Mouse (Mus musculus) layer of hippocampus, adult 11-12 months (tissue): ENCODE results near the gene A930004D18Rik.
"Not testable (repeated sequence)": the region's sequence is repeated elsewhere in the genome, so short reads cannot be mapped to it uniquely, and the experiment has no call there.

Source experiments
- DNase-seq: peaks from one replicate; pipeline ENCODE4 v3.0.0; 2022; ENCODE audit warnings: low spot score

A930004D18Rik gene

DNA sequence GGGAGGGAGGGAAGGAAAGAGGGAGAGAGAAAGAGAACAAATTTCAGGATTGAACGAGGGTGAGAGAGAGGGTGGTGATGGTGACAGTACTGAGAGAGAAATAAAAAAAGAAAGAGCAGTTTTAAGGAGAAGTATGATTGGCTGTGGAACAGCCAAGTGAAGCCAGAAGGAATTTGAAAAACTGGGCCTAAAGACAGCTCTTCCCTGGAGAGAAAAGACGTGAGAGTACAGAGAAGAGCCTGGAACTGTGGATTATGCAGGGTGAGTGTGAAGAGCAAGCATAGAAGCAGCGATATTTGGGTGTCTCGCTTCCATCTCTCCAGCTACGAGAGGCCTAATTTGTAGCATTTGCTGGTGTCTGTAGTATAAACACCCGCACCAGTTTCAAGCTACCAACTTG lies 26.3 kb downstream of the A930004D18Rik start:
- no peak for DNase-seq

DNA sequence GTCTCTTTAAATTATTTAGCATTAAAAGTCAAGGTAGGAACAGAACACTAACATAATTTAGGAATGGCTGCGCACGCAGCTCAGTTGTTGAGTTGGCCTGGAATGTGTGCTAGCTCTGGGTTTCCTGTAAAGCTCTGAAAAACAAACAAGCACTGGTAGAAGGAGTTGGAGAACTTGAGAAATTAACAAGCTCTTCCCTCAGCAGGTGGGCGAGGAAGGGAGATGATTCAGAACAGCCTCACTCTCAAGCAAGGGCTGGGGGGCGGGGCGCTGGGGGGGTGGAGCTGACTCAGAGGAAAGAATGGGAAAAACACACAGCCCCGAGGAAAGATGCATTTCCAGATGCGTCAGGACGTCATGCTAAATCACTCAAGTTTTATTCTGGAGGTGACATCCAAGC lies 32.4 kb downstream of the A930004D18Rik start:
- DNase-seq = no peak

DNA sequence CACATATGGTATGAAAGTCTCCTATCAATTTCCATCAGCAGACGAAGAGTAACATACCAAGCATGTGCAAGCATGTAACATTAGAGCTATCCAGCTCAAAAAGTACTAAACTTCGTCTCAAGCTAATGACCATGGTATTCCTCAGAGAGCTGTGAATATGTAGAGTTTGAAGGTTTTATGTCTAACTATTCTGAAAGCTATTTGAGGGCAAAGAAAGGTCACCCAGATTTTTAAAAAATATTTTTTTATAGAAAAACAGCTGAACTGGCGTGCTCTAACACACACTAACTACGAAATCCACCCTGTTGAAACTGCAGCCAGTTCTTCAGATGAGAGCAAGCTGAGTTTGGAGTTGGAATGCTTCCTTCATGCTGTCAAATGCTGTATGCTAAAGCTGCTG lies 33.3 kb downstream of the A930004D18Rik start:
- no peak for DNase-seq

DNA sequence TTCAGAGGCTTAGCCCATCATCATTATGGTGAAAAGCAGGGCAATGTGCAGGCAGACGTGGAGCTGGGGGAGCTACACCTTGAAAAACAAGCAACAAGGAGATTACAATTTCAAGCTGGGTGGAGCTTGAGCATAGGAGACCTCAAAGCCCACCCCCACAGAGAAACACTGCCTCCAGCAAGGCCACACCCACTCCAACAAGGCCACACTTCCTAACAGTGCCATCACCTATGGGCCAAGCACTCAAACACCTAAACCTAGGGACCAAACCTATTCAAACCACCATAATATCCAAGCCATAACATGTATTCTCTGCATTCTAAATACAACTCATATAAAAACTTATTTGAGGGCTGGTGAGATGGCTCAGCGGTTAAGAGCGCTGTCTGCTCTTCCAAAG lies 35.2 kb downstream of the A930004D18Rik start:
- no peak for DNase-seq

DNA sequence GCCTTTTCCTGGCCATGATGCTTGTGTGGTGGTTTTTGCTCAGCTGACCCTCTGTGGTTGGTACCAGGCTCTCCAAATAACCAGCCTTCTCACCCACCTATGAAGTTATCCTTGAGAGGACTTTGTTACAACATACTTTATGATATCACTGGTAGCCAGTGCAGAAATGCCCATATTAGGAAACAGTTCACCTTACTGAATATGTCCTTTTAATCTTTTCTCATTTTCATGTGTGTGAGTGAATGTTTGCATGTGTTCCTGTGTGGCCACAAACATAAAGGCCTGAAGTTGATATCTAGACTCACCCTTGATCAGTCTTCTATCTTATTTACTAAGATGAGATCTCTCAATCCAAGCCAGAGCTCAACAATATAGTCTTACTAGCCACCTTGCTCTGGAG lies 40.7 kb downstream of the A930004D18Rik start, which contains the start of gene H2al2a:
H2al2a (minus strand) TSS at position 101 of the 400 bp plus-strand sequence.
- DNase-seq = no peak

DNA sequence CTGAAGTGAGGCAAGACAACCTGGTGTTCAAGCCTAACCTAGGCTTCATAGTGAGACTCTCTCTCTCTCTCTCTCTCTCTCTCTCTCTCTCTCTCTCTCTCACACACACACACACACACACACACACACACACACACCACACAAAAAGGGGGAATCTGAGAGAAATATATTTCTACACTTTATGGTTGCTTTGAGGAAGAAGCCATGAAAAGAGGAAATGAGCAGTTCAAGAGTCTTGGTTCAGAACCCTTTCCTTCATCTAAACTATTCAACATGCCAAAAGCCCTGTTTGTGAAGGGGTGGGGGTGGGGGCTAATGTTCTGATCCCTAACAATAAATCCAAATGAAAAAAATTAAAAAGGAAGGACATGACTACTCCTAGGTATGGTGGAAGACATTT lies 48.0 kb downstream of the A930004D18Rik start:
- DNase-seq = no peak

DNA sequence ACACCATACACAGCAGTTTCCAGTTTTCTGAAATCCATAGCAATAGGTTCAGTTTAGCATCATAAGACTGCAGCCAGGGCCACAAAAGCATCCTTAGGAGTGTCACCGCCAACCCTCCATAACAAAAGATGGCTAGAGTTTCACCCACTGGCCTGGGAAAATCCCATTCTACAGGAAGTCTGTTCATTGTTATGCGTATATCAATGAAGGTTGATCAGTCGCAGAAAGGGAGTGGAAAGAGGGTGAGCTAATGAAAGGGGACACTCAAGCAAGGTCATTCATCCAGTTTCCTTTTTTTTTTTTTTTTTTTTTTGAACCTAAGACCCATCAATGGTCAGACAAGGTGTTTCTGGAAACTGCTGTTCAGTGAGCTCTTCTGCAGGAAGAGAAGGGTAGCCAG lies 48.4 kb downstream of the A930004D18Rik start:
- no peak for DNase-seq

DNA sequence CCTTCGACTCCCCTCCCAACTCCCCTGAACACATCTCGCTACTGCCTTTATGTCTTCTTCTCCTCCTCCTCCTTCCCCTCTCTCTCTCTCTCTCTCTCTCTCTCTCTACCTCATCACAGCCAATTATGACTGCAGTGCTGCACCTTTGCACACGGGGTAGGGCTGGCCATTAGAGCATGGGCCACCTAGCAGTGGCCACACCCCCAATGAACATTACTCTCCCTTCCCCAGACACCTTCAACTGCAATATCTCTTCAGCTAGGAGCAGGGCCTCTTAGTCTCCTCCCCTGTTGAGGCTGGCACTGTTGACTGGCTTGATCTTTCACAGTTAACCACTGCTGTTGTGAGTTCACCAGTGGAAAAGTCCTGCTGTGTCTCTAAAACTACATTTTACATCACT lies 50.8 kb downstream of the A930004D18Rik start:
- no peak for DNase-seq

DNA sequence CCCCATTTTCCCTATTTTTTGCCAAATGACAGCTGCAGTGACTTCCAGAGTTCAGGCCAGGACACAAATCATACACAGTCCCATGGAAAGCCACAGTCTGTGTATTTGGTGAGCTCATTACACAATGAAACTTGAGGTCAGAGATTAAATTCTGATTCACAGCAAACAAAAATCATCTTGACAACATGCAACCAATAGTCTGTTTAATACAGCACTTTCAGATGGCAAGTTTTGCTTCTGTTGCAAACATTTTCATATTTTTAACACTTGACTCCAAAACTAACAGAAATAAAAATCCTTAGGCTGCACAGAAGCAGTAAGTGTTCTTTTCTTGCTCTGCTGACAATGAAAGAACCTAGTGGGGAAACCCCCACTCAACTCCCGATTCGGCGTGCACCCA lies 52.8 kb downstream of the A930004D18Rik start:
- DNase-seq = no peak

DNA sequence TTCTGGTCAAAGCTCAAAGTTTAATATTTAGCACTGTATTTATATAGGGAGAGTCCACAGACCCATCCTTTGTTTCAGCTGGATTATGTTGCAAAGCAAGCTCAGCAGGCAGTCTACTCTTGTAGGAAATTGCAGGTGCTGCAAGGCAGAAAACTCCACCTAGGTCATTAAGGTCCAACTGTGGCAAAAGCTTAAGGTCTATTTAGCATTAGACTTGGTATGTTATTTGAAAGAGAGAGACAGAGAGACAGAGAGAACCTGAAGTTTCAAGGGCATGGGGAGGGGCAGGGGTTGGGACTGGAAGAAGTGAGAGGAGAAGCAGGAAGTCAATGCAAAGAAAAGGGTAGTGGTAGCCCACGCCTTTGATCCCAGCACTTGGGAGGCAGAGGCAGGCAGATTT lies 54.8 kb downstream of the A930004D18Rik start:
- no peak for DNase-seq

DNA sequence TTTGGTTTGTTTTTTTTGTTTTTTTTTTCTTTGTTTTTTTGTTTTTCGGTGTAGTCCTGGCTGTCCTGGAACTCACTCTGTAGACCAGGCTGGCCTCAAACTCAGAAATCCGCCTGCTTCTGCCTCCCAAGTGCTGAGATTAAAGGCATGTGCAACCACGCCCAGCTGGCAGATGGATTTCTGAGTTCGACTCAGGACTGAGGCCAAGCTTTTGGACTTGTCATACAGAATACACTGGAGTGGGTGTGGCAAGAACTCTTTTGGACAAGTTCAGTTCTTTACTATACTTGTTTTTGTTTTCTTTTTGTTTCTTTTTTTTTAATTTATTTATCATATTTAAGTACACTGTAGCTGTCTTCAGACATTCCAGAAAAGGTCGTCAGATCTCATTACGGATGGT lies 58.8 kb downstream of the A930004D18Rik start:
- DNase-seq = no peak

DNA sequence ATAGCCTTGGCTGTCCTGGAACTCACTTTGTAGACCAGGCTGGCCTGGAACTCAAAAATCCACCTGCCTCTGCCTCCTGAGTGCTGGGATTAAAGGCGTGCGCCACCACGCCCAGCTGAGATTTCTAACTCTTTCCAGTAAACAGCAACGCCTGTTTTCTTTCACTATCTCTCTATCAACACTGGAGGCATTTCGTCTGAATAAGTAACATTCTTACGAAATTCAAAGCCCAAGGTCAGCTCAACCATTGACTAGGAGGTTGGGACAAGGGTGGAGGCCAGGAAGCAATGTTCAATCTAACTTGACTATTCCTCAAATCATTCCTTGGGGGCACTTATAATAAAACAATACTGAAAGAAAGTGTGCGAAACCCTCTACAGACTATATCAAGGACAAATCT lies 59.3 kb downstream of the A930004D18Rik start:
- DNase-seq = not testable (repeated sequence)

DNA sequence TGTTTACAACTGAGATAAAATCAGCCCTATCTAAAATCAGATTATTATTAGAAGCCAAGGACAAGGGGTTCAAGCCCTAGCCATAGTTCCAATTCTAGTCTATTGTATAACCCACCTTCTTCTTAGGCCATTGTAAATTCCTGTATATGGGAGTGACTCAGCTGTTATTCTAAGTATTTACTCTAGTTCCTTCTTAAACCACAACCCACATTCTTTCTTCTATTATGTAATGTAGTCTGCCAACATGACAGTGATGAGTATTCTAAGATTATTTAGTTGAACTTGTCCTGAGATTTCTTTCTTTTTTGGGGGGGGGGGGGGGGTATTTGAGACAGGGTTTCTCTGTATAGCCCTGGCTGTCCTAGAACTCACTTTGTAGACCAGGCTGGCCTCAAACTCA lies 59.9 kb downstream of the A930004D18Rik start:
- DNase-seq = not testable (repeated sequence)

DNA sequence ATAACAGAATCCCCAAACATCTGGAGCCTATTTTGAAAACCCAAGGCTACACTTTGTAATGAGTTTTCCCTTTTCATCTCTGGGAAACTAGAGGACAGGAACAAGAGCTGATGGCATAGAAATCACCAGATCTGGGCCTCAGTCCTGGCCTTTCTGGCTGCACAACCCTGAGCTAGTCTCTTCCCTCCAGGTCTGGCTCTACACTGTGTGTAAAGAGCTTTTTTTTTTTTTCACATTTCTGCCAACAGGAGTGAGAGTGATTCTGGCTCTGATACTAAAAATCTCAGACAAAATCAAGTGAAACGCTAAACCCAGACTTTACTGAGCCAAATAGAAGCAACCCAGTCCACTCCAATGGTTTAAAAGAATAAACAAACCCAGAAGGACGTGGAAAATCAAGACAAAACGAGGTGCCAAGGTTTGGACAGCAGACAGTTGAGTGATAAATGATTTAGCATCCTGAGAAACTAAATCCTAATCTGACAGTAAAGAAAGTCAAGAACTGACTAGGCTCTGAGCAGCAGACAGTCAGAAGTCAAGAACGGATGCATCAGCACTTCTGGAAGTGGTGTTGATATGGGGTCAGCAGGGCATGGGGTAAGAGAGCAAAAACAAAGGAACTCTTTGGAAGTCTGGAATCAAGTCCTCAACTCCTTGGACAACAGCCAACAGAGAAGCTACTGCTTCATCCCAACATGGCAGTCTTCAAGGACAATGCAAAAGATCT lies 61.8 kb downstream of the A930004D18Rik start:
- DNase-seq = no peak
